Mouse (Mus musculus) heart, adult 11 months (tissue): ENCODE data around the gene Zfhx3.

Experiments used
- DNase-seq: peaks from one replicate; pipeline ENCODE4 v3.0.0; 2022

Gene Zfhx3

GRCm38 (mm10) chr8:108244636-108245494, 302.4 kb downstream of the Zfhx3 start:
- DNase-seq = no peak

- peak; percentile 16 for DNase-seq
Observed at GRCm38 (mm10) chr8:108245575-108245974, 303.1 kb downstream of the Zfhx3 start.

- peak; percentile 65 for DNase-seq
Observed at GRCm38 (mm10) chr8:108246035-108246933, 303.8 kb downstream of the Zfhx3 start.

GRCm38 (mm10) chr8:108246934-108247417, 304.5 kb downstream of the Zfhx3 start:
- peak; percentile 80 for DNase-seq

GRCm38 (mm10) chr8:108264593-108265160, 322.2 kb downstream of the Zfhx3 start:
- no peak for DNase-seq

- DNase-seq = no peak
Observed at GRCm38 (mm10) chr8:108277960-108278359, 335.5 kb downstream of the Zfhx3 start.

GRCm38 (mm10) chr8:108281981-108282380, 339.5 kb downstream of the Zfhx3 start:
- DNase-seq = no peak

GRCm38 (mm10) chr8:108286117-108286516, 343.7 kb downstream of the Zfhx3 start:
- no peak for DNase-seq

GRCm38 (mm10) chr8:108300964-108301615, 358.6 kb downstream of the Zfhx3 start:
- peak; percentile 24 for DNase-seq

- DNase-seq = peak; percentile 64
Observed at GRCm38 (mm10) chr8:108301654-108302053, 359.2 kb downstream of the Zfhx3 start.

GRCm38 (mm10) chr8:108305368-108305767, 362.9 kb downstream of the Zfhx3 start:
- DNase-seq = peak; percentile 31

GRCm38 (mm10) chr8:108309525-108310246, 367.2 kb downstream of the Zfhx3 start:
- peak; percentile 71 for DNase-seq

- no peak for DNase-seq
Observed at GRCm38 (mm10) chr8:108315046-108315445, 372.6 kb downstream of the Zfhx3 start.

- no peak for DNase-seq
Observed at GRCm38 (mm10) chr8:108317532-108318093, 375.2 kb downstream of the Zfhx3 start.

- no peak for DNase-seq
Observed at GRCm38 (mm10) chr8:108327711-108328110, 385.3 kb downstream of the Zfhx3 start.

GRCm38 (mm10) chr8:108348352-108348751, 405.9 kb downstream of the Zfhx3 start:
- no peak for DNase-seq

GRCm38 (mm10) chr8:108348776-108349175, 406.3 kb downstream of the Zfhx3 start:
- DNase-seq = no peak

GRCm38 (mm10) chr8:108355119-108355777, 412.8 kb downstream of the Zfhx3 start:
- peak; percentile 71 for DNase-seq

- DNase-seq = peak; percentile 77
Observed at GRCm38 (mm10) chr8:108361402-108361801, 419.0 kb downstream of the Zfhx3 start.

- DNase-seq = peak; percentile 53
Observed at GRCm38 (mm10) chr8:108362421-108362820, 420.0 kb downstream of the Zfhx3 start.

GRCm38 (mm10) chr8:108363435-108363834, 421.0 kb downstream of the Zfhx3 start:
- DNase-seq = peak; percentile 66
